Mouse (Mus musculus) naive thymus-derived CD4-positive, alpha-beta T cell, adult 2 months (primary cell): ENCODE results near the gene Dlgap1.

Source experiments
- DNase-seq: peaks from one replicate; pipeline ENCODE4 v3.0.0-alpha.2; 2011; ENCODE audit warnings: low read depth

The Dlgap1 gene

DNA sequence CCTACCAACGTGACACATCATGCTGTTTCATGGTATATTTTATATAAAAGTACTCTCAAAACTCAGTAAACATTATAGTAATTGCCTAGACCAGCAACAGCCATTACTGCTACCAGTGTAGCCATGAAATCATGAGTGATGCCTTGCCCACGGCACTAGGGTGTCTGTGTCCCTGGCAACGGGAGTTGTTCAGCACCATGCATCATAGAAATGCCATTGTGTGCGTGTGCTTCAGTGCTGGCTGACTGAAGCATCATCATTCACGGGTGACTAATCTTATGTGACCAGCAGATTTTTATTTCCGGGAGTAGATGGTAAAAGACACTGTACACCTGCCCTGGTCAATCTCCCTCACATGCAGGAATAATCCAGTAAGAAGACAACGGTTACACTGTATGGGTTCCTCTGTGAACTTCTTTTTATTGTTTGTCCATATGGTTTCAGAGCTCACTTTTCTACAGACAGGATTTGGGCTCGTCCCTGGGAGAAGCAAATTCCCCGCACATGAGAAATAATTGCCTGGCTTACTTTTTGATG lies 203.7 kb downstream of the Dlgap1 start:
- no peak for DNase-seq

DNA sequence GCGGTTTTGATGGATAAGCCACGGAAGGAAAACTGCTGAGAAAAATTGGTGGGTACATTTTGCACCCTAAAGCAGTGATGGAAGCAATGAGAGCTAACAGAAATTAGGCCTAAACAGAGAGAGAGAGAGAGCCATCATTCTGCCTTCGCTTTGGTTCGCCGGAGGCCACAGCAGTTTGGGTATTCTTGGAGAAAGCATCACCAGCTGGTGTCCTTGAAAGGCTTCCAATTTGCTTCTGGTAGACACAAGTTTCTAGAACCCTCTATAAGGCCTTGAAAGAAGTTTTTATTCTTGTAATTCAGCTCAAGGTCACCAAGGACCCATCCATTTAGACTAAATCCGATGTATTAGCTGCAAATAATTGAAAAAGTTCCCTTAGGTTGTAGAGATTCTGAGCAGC lies 205.0 kb downstream of the Dlgap1 start:
- DNase-seq: no peak

- no peak for DNase-seq
These were observed 222.4 kb downstream of the Dlgap1 start for GRCm38 (mm10) chr17:70191228-70191627.

GRCm38 (mm10) chr17:70222891-70223290 lies 254.0 kb downstream of the Dlgap1 start:
- no peak for DNase-seq

DNA sequence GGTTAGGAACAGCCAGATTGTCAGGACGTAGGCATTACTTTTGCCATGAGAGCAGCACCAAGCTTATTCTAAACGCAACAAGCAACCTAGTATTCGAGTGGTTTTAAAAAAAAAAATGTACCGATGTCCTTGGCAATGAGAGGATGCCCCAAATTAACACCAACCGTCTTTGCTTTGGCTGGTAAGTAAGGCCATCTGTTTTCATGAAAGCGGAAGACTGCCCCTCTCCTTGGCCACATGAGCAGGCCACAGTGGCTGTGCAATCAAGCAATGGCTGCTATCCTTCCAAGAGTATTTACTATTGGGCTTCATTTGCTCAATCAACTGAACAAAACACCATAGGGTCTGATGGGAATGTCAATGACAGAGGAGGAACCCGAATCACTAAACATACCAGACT lies 278.5 kb downstream of the Dlgap1 start:
- no peak for DNase-seq

- DNase-seq: no peak
These were observed 279.4 kb downstream of the Dlgap1 start for GRCm38 (mm10) chr17:70248250-70248649.

- DNase-seq: no peak
These were observed 283.6 kb downstream of the Dlgap1 start for GRCm38 (mm10) chr17:70252476-70252875.

- no peak for DNase-seq
These were observed 287.5 kb downstream of the Dlgap1 start for GRCm38 (mm10) chr17:70256371-70256770.

GRCm38 (mm10) chr17:70263156-70263555 lies 294.3 kb downstream of the Dlgap1 start:
- DNase-seq: no peak

DNA sequence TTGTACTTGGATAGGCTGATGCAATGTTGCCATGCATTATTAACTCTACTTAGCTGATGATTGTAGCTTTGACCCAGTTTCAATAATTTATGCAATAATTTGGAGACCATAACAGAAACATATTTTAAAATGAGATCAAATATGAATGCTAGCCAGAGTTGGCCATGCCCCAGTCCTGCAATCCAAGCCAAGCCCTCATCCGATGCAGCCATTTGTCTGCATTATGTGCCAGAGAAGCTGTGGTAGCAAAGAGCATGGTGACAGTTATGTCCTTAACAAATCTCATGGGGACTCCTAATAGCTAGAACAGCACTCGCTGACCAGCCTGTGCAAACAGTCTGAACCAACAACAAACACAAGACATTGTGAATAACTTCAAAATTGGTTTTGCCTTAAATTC lies 303.3 kb downstream of the Dlgap1 start:
- no peak for DNase-seq

- no peak for DNase-seq
These were observed 318.8 kb downstream of the Dlgap1 start for GRCm38 (mm10) chr17:70287708-70288107.

- no peak for DNase-seq
These were observed 325.2 kb downstream of the Dlgap1 start for GRCm38 (mm10) chr17:70294106-70294505.

- DNase-seq: no peak
These were observed 333.1 kb downstream of the Dlgap1 start for GRCm38 (mm10) chr17:70301941-70302478.

- no peak for DNase-seq
These were observed 333.8 kb downstream of the Dlgap1 start for GRCm38 (mm10) chr17:70302656-70303055.

- DNase-seq: no peak
These were observed 336.1 kb downstream of the Dlgap1 start for GRCm38 (mm10) chr17:70305021-70305420.

DNA sequence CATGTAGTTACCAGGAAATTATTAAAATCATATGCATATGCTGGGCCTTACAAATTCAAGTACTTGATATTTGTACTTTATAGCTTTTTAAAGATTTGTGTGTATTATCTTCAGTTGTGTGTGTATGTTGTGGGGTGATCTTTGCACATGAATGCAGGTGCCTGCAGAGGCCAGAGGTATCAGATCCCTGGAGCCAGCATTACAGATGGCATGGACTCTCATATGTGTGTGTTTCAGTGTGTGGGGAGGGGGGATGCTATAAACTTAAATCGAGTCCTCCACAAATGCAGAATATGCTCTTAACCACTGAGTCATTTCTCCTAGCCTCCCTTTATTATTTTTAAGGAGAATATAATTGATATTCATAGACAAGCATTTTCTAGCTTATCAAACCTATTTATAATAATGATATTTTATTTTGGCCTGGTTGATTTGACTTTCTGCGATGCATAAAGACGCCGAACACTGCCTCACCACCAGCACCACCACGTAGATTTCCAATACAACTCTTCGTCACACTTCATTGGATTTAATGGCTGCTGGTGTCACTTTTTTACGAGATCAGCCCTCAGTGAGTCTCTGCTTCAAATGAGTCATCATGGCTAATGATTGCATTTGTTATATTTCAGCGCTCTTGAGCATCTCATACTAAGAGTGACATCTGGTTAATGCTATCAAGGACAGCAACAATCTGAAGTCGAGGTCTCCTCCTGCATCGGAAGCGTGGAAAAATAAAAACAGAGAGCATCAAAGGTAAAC lies 338.7 kb downstream of the Dlgap1 start:
- DNase-seq: no peak

- DNase-seq: no peak
These were observed 339.7 kb downstream of the Dlgap1 start for GRCm38 (mm10) chr17:70308364-70309231.

GRCm38 (mm10) chr17:70316327-70316726 lies 347.5 kb downstream of the Dlgap1 start:
- no peak for DNase-seq

DNA sequence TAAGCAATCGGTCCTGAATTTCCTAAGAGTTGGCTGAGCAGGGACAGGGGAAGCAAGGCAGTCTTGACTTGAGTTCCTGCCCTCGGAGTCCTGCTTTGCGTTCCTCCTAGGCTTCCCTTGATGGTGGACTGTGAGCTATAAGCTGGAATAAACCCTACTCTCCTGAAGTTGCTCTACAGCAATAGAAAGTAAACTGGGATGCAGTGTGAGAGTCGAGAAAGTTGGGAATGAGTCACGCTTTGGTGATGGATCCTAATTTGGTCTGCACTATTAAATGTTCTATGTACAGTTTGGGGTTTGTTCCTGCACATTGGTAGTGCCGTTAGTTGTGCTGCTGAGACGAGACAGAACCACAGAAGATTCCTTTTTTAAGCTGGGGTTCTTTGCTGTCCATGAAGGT lies 348.9 kb downstream of the Dlgap1 start:
- DNase-seq: no peak

GRCm38 (mm10) chr17:70321976-70322375 lies 353.1 kb downstream of the Dlgap1 start:
- DNase-seq: no peak

DNA sequence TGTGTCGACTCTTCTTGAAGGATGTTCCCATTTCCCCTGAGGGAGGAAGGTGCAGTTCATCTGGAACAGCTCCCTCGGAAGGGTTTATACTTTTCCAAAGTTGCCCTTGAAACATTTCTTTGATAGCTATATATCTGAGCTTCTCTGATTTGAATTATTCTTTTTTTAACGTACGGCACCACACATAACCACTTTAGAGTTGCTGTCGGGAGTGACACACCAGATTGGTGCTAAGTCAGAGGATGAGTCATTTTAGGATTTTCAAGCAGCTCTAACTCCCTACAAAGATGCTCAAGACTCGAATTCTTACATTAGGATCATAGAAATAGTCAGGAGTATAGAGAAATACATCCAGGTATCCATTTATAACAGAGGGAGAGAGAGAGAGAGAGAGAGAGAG lies 364.6 kb downstream of the Dlgap1 start:
- no peak for DNase-seq

GRCm38 (mm10) chr17:70334171-70334570 lies 365.3 kb downstream of the Dlgap1 start:
- no peak for DNase-seq

- DNase-seq: no peak
These were observed 370.9 kb downstream of the Dlgap1 start for GRCm38 (mm10) chr17:70339821-70340220.
